Mouse (Mus musculus): ENCODE data around the gene Acsm2.

DNA sequence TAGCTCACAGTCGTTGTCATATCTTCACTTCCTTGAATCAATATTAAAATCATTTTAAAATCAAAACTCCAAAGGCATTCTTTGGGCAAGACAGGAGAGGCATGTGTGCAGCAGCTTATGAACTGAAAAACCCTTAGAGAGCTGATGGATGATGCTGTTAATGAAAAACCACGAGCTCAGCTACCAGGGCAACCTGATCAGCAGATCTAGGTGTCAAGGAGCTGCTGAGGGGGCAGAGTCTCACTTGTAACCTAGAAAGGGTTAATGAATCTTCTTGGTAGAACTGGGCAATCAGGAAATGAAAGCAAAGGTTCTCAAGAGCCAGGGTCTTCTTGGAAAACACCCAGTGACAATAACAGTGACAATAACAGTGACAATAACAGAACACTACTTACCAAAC is 42.4 kb downstream of the Acsm2 start:
- TF ChIP-seq MAX (IDR thresholded peaks at IDR 0.05) = no peak
- no peak for TF ChIP-seq CTCF (IDR thresholded peaks at IDR 0.05; ENCODE audit: control insufficient read depth, insufficient read depth, insufficient read length)
- no peak for TF ChIP-seq CEBPB (IDR thresholded peaks at IDR 0.05; ENCODE audit: low read depth)
- no peak for TF ChIP-seq MYOD1 (IDR thresholded peaks at IDR 0.05; ENCODE audit: control insufficient read depth, insufficient read length, low read depth)
- no peak for TF ChIP-seq USF1 (IDR thresholded peaks at IDR 0.05; ENCODE audit: low read depth)
- TF ChIP-seq MYOG (IDR thresholded peaks at IDR 0.05; ENCODE audit: control insufficient read depth, extremely low read depth, insufficient read length) = no peak
- TF ChIP-seq FOSL1 (IDR thresholded peaks at IDR 0.05; ENCODE audit: insufficient read depth, low read length, poor library complexity, severe bottlenecking) = no peak

Data from C2C12 (cell line).